7 mouse cellular contexts compared by ENCODE assay signal in the genomic region with DNA sequence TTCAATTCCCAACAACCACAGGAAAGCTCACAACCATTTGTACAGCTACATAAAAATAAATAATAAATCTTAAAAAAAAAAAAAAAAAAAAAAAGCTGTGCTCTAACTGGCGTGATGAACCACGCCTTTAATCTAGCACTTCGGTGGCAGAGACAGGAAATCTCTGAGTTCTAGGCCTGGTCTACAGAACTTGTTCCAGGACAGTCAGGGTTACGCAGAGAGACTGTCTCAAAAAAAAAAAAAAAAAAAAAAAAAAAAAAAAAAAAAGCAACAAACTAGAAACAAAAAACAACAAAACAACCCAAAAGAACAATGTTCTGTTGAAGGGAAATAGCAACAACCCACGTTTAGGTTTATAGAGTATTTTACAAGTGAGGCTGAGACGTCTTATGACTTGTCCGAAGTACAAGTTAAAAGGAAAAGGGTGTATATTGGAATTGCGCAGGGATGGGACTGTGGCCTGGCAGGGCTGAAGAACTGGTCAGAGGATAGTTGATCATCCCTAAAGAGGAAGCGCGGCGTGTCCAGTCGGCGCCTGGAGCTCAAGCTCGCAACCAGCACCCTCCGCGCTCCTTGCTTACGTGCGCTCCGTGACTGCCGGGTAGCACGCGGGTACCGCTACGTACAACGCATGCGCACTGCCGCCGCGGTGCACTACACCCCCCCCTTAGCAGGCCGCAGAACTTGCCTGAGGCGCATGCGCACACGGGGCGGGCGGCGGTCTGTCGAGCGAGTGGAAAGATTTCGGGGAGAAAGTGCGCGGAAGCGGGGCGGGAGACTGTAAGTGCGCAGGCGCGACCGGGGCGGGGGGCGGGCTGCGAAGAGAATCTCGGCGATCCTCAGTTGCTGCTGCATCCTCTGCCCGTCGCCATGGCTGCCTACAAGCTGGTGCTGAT. TPM values are rescaled to one million over a fixed set of nuclear protein-coding genes. Genes with fewer than 3 reads are reported as not detected.
DNase-seq lines count a peak whose midpoint lies in the region; ATAC-seq lines count a peak whose summit lies in the region.

A gene (plus strand): TSS at position 746 of the 896 bp plus-strand sequence.

- H3K27ac ChIP-seq in intestine, embryonic 15.5 days, result peak within 1 kb of the TSS; percentile 94
- H3K27ac ChIP-seq in midbrain, embryonic 10.5 days (replicated peaks), result peak within 1 kb of the TSS; percentile 97

- no peaks in the 10 kb centered on the region for H3K27me3 ChIP-seq in intestine, embryonic 15.5 days (replicated peaks)
- H3K27me3 ChIP-seq in midbrain, embryonic 10.5 days (ENCODE audit: low read depth, poor library complexity, severe bottlenecking), result no peaks in the 10 kb centered on the region

- ATAC-seq in intestine, embryonic 15.5 days, result peak; percentile 94

- intact Hi-C loops in gastrocnemius, postnatal 36 days (cut with DNase I), result no loop called here
- intact Hi-C loops in left cerebral cortex, postnatal 25 days (cut with DNase I), result no loop called here

- H3K4me1 ChIP-seq in intestine, embryonic 15.5 days (replicated peaks), result peaks cover 21% of the 10 kb centered on the region
- peaks cover 30% of the 10 kb centered on the region for H3K4me1 ChIP-seq in midbrain, embryonic 10.5 days

- peak within 1 kb of the TSS; percentile 81 for H3K4me3 ChIP-seq in intestine, embryonic 15.5 days (replicated peaks)
- peak within 1 kb of the TSS; percentile 84 for H3K4me3 ChIP-seq in midbrain, embryonic 10.5 days

- DNase-seq in adrenal gland, adult 2 months, result peak; percentile 98
- peak; percentile 99 for DNase-seq in embryo, embryonic 11.5 days (ENCODE audit: low read depth, low spot score)
- peak; percentile 91 to 96 for DNase-seq in gastrocnemius, postnatal 36 days
- DNase-seq in left cerebral cortex, postnatal 25 days (ENCODE audit: low spot score in 2 of 2), result peak; percentile 95 to 98
- peak; percentile 99 for DNase-seq in midbrain, embryonic 10.5 days (ENCODE audit: low spot score)
- DNase-seq in right cerebral cortex, postnatal 4 days, result peak; percentile 98

- WGBS in intestine, embryonic 15.5 days, result 5% methylated on average over 53 of the region's 54 CpGs
- 6% methylated on average over 54 of the region's 54 CpGs for WGBS in midbrain, embryonic 10.5 days

- H3K4me2 ChIP-seq in intestine, embryonic 15.5 days (replicated peaks), result peak within 1 kb of the TSS; percentile 79

- no peaks in the 10 kb centered on the region for H3K9me3 ChIP-seq in intestine, embryonic 15.5 days
- H3K9me3 ChIP-seq in midbrain, embryonic 10.5 days (replicated peaks), result no peaks in the 10 kb centered on the region

- peaks cover 8% of the 10 kb centered on the region for H3K36me3 ChIP-seq in intestine, embryonic 15.5 days
- H3K36me3 ChIP-seq in midbrain, embryonic 10.5 days, result peaks cover 31% of the 10 kb centered on the region

- peak within 1 kb of the TSS; percentile 93 for H3K9ac ChIP-seq in intestine, embryonic 15.5 days

RNA-seq across cellular contexts. Expression of the gene that starts here (rescaled TPM):
- 100 to 1,000 TPM; 804 to 889 TPM for total RNA-seq in adrenal gland, adult 2 months (2021)
- 521 and 639 TPM in 2 replicates for polyA plus RNA-seq in adrenal gland, adult 2 months (2012; rRNA removed)
- total RNA-seq in gastrocnemius, postnatal 36 days (2021), result 10 to 100 TPM; 14.4 to 18.7 TPM
- polyA plus RNA-seq in intestine, embryonic 15.5 days (2015; fragmentation: Nextera tagmentation; extraction: Ambion mirVana), result 855 and 865 TPM in 2 replicates
- total RNA-seq in left cerebral cortex, postnatal 25 days (2021), result 100 to 1,000 TPM; 574 to 598 TPM
- 924 and 1,153 TPM in 2 replicates for polyA plus RNA-seq in midbrain, embryonic 10.5 days (2016; fragmentation: Nextera tagmentation; extraction: Ambion mirVana)

Comparison
In these comparisons a context has a peak if more than half of its experiments do, and no peak if none do; other contexts are left out.
1. Peak in every context shown above with its lines: DNase-seq, ATAC-seq, H3K4me3 ChIP-seq and H3K27ac ChIP-seq.
2. RNA of the gene that starts here (total RNA-seq): 804 to 889 TPM in adrenal gland, adult 2 months and 574 to 598 TPM in left cerebral cortex, postnatal 25 days; 14.4 to 18.7 TPM in gastrocnemius, postnatal 36 days; every median in the first group is over 10 times any median in the second.